Mouse (Mus musculus): Measurements from ENCODE around the gene Cacna1d. TPM values are rescaled to one million over a fixed set of nuclear protein-coding genes. Genes with fewer than 3 reads are reported as not detected.
A peak's percentile ranks its signal among the peaks of the same experiment; 100 is the strongest.

Cacna1d gene
- total and polyA plus RNA-seq, 2 experiments from 2014 or later = 6.1 to 27.6 TPM

DNA sequence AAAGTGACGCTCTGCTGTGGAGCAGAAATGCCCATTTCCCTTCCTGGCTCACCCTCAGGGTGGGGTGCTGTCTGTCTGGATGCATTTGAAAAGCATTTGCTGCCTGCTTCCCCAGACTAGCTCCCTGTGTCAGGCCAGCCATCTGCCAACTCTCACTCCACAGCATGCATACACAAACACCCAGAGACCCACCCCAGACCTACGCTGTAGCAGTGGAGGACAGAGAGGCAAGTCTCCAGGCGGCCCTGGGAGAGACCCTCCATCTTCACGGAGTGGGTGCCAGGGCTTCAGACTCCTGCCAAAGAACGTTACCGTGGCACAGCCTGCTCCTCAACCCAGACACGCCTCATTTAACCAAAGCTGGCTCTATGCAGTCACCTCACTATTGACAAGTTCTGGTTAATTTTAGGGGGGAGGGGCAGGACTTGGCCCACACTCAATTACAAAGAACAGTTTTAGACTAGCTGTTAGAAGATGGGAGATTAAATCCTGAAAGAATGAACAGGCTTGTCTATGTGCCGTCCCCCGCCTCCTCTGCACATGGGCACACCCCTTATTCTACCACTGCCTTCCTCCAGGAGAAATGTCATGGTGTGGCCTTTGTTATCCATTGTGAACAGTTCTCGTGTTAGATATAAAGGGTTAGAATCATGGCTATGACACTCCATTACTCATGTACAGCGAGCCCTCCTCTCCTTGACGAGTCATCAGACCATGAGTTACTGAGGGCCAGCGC, 435.1 kb downstream of the Cacna1d start:
- Histone ChIP-seq H3K9ac (replicated peaks; ENCODE audit: low read length) (no peak overlapping the region), H3K4me3 (ENCODE audit: low read length) (no peak overlapping the region), H3K9me3 (ENCODE audit: low read length) (no peaks in the 10 kb centered on the region), H3K4me2 (ENCODE audit: low read depth, low read length) (peak overlapping the region; percentile 31; the same call in 1 of the 2 replicates), H3K4me1 (ENCODE audit: insufficient read depth, low read length) (peaks cover 11% of the 10 kb centered on the region), H3K27me3 (ENCODE audit: insufficient read depth, low read length) (no peaks in the 10 kb centered on the region), H3K27ac (peak overlapping the region; percentile 29; the same call in 1 of the 2 replicates), H3K36me3 (ENCODE audit: insufficient read depth, low read length) (no peaks in the 10 kb centered on the region)
- 29% methylated on average over 13 of the region's 13 CpGs for WGBS
- peak; percentile 92 for ATAC-seq
- TF ChIP-seq CTCF (IDR thresholded peaks at IDR 0.05; ENCODE audit: low read depth) = no peak
- peak; percentile 85 for DNase-seq (ENCODE audit: low spot score)

DNA sequence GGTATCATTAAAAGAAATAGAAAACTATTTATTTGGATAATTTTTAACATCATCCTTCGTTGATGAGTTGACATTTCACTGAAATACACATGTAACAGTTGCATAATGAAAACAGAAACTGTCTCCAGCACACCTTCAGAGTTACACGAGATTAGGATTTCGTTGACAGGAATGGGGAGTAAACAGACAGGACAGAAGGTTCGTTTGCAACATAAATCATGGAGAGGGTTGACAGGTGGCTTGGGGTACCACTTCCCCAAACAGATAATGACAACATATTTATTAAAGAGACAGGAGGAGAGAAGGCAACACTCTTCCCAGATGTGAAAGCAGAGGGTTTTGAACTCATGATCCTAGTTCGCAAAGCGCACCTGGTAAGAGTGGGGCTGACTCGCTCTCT, 436.3 kb downstream of the Cacna1d start:
- 73% methylated on average over 7 of the region's 7 CpGs for WGBS
- Histone ChIP-seq H3K36me3 (ENCODE audit: insufficient read depth, low read length) (no peaks in the 10 kb centered on the region), H3K27ac (no peak overlapping the region), H3K4me2 (ENCODE audit: low read depth, low read length) (no peak overlapping the region), H3K27me3 (ENCODE audit: insufficient read depth, low read length) (no peaks in the 10 kb centered on the region), H3K9ac (replicated peaks; ENCODE audit: low read length) (no peak overlapping the region), H3K4me1 (ENCODE audit: insufficient read depth, low read length) (peaks cover 11% of the 10 kb centered on the region), H3K9me3 (ENCODE audit: low read length) (no peaks in the 10 kb centered on the region), H3K4me3 (ENCODE audit: low read length) (no peak overlapping the region)
- DNase-seq (ENCODE audit: low spot score) = no peak
- no peak for ATAC-seq
- TF ChIP-seq CTCF (IDR thresholded peaks at IDR 0.05; ENCODE audit: low read depth) = no peak

DNA sequence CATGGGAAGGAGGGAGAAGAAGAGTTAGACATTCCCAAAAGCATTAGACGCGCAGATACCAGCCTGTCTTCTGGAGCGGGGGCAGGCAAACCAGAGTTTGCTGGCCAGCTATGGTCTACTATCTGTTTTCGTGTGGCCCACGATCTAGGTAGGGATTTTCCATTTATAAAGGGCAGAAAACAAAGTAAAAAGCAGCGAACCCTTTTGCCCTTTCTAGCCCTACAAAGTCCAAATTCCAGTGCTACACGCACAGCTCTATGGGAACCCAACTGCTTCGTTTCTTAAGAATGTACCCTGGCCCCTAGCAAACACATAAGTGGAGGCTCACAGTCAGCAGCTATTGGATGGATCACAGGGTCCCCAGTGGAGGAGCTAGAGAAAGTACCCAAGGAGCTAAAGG, 441.0 kb downstream of the Cacna1d start:
- Histone ChIP-seq H3K4me2 (ENCODE audit: low read depth, low read length) (no peak overlapping the region), H3K36me3 (ENCODE audit: insufficient read depth, low read length) (no peaks in the 10 kb centered on the region), H3K9me3 (ENCODE audit: low read length) (no peaks in the 10 kb centered on the region), H3K27ac (no peak overlapping the region), H3K4me1 (ENCODE audit: insufficient read depth, low read length) (no peaks in the 10 kb centered on the region), H3K9ac (replicated peaks; ENCODE audit: low read length) (no peak overlapping the region), H3K4me3 (ENCODE audit: low read length) (no peak overlapping the region), H3K27me3 (ENCODE audit: insufficient read depth, low read length) (no peaks in the 10 kb centered on the region)
- no peak for DNase-seq (ENCODE audit: low spot score)
- TF ChIP-seq CTCF (IDR thresholded peaks at IDR 0.05; ENCODE audit: low read depth) = no peak
- no peak for ATAC-seq
- 89% methylated on average over 8 of the region's 8 CpGs for WGBS

DNA sequence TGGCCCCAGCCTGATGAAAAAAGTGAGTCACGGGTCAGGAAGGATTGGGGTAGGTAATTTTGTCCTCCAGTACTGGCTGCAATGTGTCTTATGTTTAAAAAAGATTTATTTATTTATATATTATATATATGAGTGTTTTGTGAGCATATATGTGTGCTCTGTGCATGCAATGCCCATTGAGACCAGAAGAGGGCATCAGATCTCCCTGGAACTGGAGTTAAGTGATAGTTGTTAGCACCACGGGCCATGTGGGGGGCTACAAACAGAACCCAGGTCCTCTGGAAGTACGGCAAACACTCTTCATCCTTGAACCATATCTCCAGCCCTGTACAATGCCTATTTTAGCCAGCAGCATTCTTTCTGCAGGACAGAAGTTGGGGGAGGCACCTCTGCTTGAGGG, 443.2 kb downstream of the Cacna1d start:
- no peak overlapping the region for H3K9ac ChIP-seq (replicated peaks; ENCODE audit: low read length)
- peak; percentile 36; the same call in 1 of the 2 replicates for TF ChIP-seq CTCF (IDR thresholded peaks at IDR 0.05; ENCODE audit: low read depth)
- no peak for ATAC-seq
- H3K9me3 ChIP-seq (ENCODE audit: low read length) = no peaks in the 10 kb centered on the region
- no peak overlapping the region for H3K4me3 ChIP-seq (ENCODE audit: low read length)
- H3K27ac ChIP-seq = no peak overlapping the region
- no peaks in the 10 kb centered on the region for H3K4me1 ChIP-seq (ENCODE audit: insufficient read depth, low read length)
- H3K4me2 ChIP-seq (ENCODE audit: low read depth, low read length) = no peak overlapping the region
- H3K36me3 ChIP-seq (ENCODE audit: insufficient read depth, low read length) = no peaks in the 10 kb centered on the region
- no peaks in the 10 kb centered on the region for H3K27me3 ChIP-seq (ENCODE audit: insufficient read depth, low read length)
- 93% methylated on average over 3 of the region's 3 CpGs for WGBS
- no peak for DNase-seq (ENCODE audit: low spot score)

GRCm38 (mm10) chr14:30046976-30047375, 444.3 kb downstream of the Cacna1d start:
- no peak for TF ChIP-seq CTCF (IDR thresholded peaks at IDR 0.05; ENCODE audit: low read depth)
- Histone ChIP-seq H3K9me3 (ENCODE audit: low read length) (no peaks in the 10 kb centered on the region), H3K9ac (replicated peaks; ENCODE audit: low read length) (no peak overlapping the region), H3K4me2 (ENCODE audit: low read depth, low read length) (no peak overlapping the region), H3K27ac (no peak overlapping the region), H3K4me1 (ENCODE audit: insufficient read depth, low read length) (no peaks in the 10 kb centered on the region), H3K4me3 (ENCODE audit: low read length) (no peak overlapping the region), H3K27me3 (ENCODE audit: insufficient read depth, low read length) (no peaks in the 10 kb centered on the region), H3K36me3 (ENCODE audit: insufficient read depth, low read length) (no peaks in the 10 kb centered on the region)
- WGBS = 87% methylated on average over 4 of the region's 4 CpGs
- DNase-seq (ENCODE audit: low spot score) (no peak), ATAC-seq (no peak)

GRCm38 (mm10) chr14:30045704-30046220, 445.5 kb downstream of the Cacna1d start:
- Histone ChIP-seq H3K9ac (replicated peaks; ENCODE audit: low read length) (no peak overlapping the region), H3K4me1 (ENCODE audit: insufficient read depth, low read length) (no peaks in the 10 kb centered on the region), H3K9me3 (ENCODE audit: low read length) (no peaks in the 10 kb centered on the region), H3K36me3 (ENCODE audit: insufficient read depth, low read length) (no peaks in the 10 kb centered on the region), H3K27ac (no peak overlapping the region), H3K27me3 (ENCODE audit: insufficient read depth, low read length) (no peaks in the 10 kb centered on the region), H3K4me3 (ENCODE audit: low read length) (no peak overlapping the region), H3K4me2 (ENCODE audit: low read depth, low read length) (no peak overlapping the region)
- no peak for TF ChIP-seq CTCF (IDR thresholded peaks at IDR 0.05; ENCODE audit: low read depth)
- DNase-seq (ENCODE audit: low spot score) (no peak), ATAC-seq (no peak)
- 85% methylated on average over 8 of the region's 8 CpGs for WGBS

DNA sequence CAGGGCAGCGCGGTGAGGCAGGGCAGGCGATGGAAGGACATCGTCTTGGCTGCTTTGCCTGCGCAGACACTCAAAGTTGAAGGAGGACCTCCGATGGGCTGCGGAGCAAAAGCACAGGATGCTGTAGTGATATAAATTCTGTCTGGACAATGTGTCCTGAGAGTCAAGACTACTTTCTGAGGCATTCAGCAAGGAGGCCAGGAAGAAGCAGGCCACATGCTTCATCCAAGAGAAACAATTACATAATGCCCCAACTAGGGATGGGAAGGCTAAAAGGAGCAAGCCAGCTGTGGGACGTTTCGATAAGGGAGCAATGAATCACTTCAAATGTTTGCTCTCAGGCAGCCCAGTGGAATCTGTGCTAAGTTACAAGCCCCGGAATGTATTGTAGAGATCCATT, 446.0 kb downstream of the Cacna1d start:
- no peaks in the 10 kb centered on the region for H3K4me1 ChIP-seq (ENCODE audit: insufficient read depth, low read length)
- TF ChIP-seq CTCF (IDR thresholded peaks at IDR 0.05; ENCODE audit: low read depth) = no peak

More for the DNA sequence above, 446.0 kb downstream of the Cacna1d start:
- no peak for DNase-seq (ENCODE audit: low spot score)
- H3K9me3 ChIP-seq (ENCODE audit: low read length) = no peaks in the 10 kb centered on the region
- no peak for ATAC-seq
- H3K36me3 ChIP-seq (ENCODE audit: insufficient read depth, low read length) = no peaks in the 10 kb centered on the region
- no peak overlapping the region for H3K4me3 ChIP-seq (ENCODE audit: low read length)
- no peak overlapping the region for H3K9ac ChIP-seq (replicated peaks; ENCODE audit: low read length)
- no peak overlapping the region for H3K27ac ChIP-seq
- no peaks in the 10 kb centered on the region for H3K27me3 ChIP-seq (ENCODE audit: insufficient read depth, low read length)
- 91% methylated on average over 10 of the region's 10 CpGs for WGBS
- no peak overlapping the region for H3K4me2 ChIP-seq (ENCODE audit: low read depth, low read length)

All from hindbrain, postnatal 0 days (tissue).